Mouse (Mus musculus) heart, postnatal 10 days (tissue): Measurements from ENCODE around the gene Rs1. TPM values are rescaled to one million over a fixed set of nuclear protein-coding genes. Genes with fewer than 3 reads are reported as not detected.
"Not testable (repeated sequence)": the region's sequence is repeated elsewhere in the genome, so short reads cannot be mapped to it uniquely, and the experiment has no call there.

ENCODE experiments used
- DNase-seq, 2 experiments: peaks; one replicate each; pipeline ENCODE4 v3.0.0; 2021
- intact Hi-C: fragments of 180-260 bp; cut with DNase I; formaldehyde crosslinking; loops from one replicate; pipeline ENCODE4 v1.15.1; 2025
- total RNA-seq, 2 experiments: library from RNA; stranded (reverse); gene quantifications; 2 replicates each; pipeline ENCODE4 v1.2.3; 2021

The Rs1 gene
- under 1 TPM; 0.12 to 0.17 TPM for total RNA-seq

DNA sequence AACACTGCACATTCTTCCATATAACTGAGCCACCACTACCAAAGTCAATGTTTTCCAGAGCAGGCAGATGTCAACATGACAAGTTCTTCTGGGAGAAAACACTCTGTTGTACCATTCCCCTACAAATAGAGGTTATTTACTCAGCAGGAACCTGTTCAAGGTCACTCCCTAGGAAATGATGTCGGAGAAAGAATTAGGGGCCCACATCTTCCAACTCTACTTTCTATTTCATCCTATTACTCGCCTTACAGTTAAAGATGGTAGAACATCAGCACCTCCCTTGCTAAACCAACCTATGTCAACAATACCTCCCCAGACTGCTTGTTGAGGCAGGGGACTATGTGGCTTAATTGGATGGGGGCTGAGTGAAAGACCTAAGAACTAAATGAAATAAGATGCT lies at the start of gene Rs1:
Rs1 (plus strand) TSS at position 301 of the 400 bp plus-strand sequence.
- intact Hi-C loops = loop anchor here (10.0 kb wide), 1 partner anchor 183 kb away; no protein-coding TSS in a partner anchor
- no peak for DNase-seq

DNA sequence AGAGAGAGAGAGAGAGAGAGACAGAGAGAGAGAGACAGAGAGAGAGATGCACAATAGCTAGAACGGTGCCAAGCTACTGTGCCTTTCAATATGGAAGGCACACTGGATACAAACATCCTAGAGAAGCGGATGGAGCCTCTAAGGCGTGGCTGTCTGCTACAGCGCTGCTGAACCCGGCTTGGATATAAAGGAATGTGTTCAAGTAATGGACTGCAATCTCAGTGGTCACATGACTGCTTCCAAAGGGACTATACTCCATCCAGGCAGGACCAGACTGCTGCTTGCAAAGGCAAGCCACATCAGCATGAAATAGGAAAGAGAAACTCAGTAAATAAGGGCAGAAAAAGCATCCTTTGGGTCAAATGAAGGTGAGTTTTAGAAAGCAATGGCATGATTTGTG lies 32.2 kb upstream of the Rs1 start, which contains the start of gene Ppef1:
Ppef1 (minus strand) TSS at position 116 of the 400 bp plus-strand sequence.
- no peak for DNase-seq
- intact Hi-C loops = no loop called here

DNA sequence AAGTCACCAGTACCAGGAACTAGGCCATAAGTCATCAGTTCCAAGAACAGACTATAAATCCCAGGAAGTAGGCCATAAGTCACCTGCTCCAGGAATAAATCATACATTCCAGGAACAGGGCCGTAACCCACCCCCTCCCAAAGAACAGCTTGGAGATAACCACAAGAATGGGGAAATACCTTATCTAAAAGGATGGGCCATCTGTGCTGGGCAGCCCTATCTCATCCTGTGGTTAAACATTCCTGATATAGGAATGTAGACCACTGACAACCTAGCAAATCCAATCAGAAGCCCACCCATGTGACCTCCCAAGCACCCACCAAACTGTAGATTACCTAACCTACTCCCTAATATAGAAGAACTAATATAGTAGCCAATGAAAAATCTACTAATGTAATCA lies 22.4 kb upstream of the Rs1 start:
- DNase-seq = no peak
- intact Hi-C loops = no loop called here

DNA sequence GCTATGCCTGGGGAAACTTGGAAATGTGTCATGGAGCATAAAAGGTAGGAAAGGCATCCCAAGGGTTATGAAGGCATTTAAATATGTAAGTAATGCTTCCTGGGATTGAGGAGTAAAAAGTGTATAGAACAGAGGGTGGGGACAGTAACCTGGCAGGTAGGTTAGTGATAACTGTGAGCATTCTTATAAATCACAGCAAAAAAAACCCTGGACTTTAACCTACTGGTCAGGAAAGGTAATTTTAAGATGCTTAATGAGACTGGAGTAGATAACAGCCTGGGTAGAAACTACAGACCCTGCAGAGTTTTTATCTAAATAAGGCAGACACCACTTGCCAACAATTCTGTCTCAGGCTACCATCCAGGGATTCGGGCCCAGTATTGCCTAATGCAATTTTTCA lies 19.2 kb upstream of the Rs1 start:
- intact Hi-C loops = no loop called here
- DNase-seq = no peak

DNA sequence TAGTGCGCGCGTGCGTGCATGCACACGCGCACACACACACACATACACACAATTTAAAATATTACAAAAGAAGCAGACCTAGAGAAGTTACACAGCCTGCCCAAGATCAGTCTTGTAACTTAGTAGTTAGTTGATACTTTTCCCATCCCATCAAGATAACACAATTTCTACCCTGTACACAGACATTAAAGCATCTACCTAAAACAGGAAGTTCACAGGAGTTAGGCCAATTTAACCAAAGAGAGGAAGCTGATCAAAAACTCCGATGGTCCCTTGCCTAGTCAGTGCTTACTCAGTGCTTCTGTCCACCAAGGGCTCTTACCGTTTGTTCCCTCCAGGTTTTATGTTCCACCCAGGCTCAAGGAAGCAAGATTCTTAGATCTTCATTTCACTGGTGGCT lies 17.0 kb upstream of the Rs1 start:
- no peak for DNase-seq
- intact Hi-C loops = no loop called here

DNA sequence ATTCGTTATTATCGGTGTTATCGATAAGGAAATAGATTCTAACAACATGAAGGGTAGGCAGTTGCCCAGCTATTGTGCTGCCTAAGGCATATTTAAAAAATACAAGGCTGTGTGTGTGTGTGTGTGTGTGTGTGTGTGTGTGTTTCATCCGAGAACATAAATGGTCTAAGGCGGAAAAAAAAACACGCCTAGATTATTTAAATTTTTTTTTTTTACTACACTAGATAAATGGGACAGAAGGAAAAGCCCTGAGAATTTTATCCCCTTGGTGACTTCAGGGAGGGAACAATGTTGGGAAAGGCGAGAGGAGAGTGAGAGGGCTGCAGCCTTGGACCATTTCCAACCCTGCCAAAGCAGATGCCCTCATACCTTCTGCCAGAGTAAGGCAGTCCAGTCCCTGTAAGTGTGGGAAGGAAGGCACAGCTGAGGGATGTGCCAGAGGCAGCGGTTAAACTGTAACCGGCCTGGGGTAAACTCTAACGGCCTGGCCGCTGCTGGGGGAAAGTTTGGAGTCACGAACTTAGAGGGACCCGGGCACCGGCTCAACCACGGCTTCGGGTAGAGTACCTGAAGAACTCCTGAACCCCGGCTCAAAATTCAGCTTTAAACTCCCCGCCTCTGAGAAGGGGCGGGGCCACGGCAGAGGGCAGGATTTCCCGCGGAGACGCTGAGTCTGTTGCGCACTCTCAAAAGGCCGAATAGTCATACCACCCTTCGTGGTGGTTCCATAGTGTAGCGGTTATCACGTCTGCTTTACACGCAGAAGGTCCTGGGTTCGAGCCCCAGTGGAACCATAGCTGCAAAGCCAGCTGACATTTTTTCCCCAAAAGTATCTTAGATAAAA lies 2.2 kb upstream of the Rs1 start:
- intact Hi-C loops = loop anchor here (10.0 kb wide), 1 partner anchor 181 kb away; no protein-coding TSS in a partner anchor
- peak; percentile 94 to 96 for DNase-seq

DNA sequence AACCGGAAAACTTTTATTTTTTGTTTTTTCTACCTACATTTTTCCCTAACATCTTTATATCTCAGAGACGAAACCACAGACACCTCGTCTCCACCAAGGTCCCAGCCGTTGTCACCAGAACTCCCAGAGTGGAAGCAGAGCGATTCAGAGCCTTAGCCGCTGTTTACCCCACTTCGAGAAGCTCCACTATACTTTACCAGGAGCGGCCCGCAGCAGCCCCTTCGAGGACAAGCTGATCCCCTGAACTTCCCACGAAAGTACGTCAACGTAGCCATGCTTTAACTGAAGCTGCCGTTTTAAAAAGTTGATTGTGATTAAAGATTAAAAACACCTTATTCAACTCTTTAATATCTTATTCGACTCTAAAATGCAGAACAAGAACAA lies 1.6 kb upstream of the Rs1 start:
- no peak for DNase-seq
- intact Hi-C loops = loop anchor here (10.0 kb wide), 1 partner anchor 181 kb away; no protein-coding TSS in a partner anchor

DNA sequence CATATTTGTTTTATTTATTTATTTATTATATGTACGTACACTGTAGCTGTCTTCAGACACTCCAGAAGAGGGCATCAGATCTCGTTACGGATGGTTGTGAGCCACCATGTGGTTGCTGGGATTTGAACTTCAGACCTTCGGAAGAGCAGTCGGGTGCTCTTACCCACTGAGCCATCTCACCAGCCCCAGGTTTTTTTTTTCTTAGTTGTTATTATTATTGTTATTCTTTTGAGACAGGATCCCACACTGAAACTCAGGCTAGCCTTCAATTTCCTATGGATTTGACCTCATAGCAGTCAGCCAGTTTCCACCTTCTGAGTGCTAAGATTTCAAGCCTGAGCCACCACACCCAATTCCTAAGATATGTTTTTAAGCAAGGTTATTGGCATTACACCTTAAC lies 1.8 kb downstream of the Rs1 start:
- not testable (repeated sequence) for DNase-seq
- intact Hi-C loops = loop anchor here (10.0 kb wide), 1 partner anchor 185 kb away; no protein-coding TSS in a partner anchor

DNA sequence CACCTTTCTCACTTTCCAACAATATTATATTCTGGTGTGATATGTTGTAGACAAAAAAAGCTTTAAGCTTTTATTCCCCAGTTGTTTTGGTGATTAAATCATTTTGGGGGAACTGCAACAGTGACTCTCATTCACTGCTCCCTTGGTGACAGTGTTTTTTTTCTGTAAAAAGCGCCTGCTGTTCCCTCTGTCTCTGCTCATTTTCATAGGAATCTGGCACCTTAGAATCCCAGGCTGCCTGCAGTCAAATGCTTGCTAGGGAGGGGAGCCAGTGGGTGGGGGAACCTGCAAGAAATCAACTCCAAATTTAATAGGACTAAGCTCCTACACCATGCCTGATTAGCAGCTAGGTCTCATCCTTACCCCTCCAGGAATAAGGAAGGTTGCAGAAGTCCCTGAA lies 5.2 kb downstream of the Rs1 start:
- intact Hi-C loops = no loop called here
- no peak for DNase-seq

DNA sequence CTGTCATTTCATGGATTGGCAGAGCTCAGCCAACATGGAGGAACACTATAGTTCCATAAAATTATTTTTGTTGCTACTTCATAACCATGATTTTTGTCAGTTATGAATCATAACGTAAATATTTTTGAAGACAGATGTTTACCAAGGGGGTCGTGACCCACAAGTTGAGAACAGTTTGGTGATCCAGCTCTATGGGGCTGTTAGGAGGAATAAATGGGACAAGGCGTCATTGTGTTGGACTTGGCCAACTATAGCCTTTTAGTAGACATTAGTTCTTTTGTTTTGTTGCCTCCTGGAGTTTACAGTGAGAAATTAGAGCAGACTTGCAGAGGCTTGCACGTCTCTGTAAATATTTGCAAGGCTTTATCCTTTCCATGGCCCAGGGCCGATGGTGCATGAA lies 14.5 kb downstream of the Rs1 start:
- intact Hi-C loops = no loop called here
- DNase-seq = no peak

DNA sequence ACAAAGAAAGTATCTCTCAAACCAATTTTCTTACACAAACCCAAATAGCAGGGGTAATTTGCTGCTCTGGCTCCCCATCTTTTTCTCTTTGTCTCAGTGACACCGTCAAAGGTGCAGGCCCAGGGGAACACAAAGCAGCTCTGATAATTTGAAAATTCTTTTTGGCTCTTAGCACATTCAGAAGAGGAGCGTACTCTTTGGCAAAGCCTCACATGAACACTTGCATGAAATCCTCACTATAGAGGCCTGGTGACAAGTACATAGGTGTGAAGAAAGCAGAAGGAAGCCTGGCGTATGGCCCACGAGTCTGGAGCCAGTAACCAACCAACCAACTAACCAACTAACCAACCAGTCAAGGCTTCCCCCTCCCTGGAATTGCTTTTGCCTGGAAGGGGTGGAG lies 27.1 kb downstream of the Rs1 start:
- intact Hi-C loops = no loop called here
- no peak for DNase-seq

DNA sequence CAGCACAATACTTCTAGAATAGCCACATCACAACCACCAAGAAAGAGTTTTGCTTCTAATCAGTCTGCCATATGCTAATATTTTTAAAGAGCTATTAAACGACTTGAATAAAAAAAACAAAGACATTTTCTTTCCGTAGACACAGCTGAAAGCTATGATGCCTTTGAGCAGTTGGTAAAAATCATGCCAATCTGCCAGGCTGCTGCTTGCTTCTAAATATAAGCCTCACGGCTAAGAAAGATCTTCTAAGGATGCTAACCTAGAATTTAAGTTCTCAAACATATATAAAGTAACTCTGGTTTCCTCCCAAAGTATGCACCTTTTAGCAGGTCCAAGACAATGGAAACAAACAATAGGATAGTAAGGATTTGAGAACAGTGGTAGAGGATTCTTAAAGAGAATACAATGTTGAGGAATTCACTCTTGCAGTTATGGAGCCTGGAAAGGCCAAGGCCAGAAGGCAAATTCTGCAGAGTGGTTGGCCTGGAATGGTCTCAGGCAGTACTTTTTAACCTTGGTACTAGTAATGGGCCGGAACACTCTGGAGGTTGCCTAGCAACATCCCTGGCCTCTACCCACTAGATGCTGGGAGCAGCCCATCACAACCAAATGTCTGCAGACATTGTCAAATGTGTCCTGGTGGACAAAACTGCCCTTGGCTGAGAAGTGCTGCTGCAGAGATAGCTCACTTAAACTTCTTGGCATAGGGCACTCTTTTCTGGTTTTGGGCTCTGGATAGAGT lies 36.8 kb downstream of the Rs1 start:
- no peak for DNase-seq
- intact Hi-C loops = no loop called here

DNA sequence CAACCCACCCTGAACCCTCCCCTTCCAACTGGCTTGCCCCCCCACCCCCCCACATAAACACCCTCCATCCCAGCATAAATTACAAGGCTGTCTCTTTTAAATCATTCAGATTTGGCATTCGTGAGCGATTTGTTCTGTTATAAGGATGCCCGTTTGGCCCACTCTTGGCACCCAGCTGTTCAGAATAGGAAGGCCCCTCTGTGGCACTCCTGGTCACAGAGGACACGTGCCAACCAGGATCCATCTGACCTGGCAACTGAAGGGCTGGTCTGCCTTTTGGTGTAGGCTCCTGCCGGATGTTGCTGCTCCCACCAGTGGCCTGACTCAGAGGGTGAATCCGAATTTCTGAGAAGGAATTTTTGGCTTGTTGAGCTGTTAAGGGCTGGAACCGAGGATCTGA lies 40.4 kb downstream of the Rs1 start:
- DNase-seq = no peak
- intact Hi-C loops = no loop called here

Other genes starting within 250 kb of the Rs1 start
- gene Ppef1, start 32.2 kb upstream of the Rs1 start, total RNA-seq = not detected
- under 1 TPM in 1 of 2 experiments, not detected in 1; 0.34 TPM for gene Gja6, start 139.0 kb downstream of the Rs1 start, total RNA-seq
- 1 to 10 TPM; 7.3 to 7.4 TPM for gene Cdkl5, start 226.7 kb downstream of the Rs1 start, total RNA-seq